Mouse (Mus musculus) thymus, postnatal 14 days (tissue): ENCODE measurements around the gene Ric1.
A peak's percentile ranks its signal among the peaks of the same experiment; 100 is the strongest.

ENCODE experiments used
- DNase-seq: peaks from one replicate; pipeline ENCODE4 v3.0.0; 2021

Ric1 gene

DNA sequence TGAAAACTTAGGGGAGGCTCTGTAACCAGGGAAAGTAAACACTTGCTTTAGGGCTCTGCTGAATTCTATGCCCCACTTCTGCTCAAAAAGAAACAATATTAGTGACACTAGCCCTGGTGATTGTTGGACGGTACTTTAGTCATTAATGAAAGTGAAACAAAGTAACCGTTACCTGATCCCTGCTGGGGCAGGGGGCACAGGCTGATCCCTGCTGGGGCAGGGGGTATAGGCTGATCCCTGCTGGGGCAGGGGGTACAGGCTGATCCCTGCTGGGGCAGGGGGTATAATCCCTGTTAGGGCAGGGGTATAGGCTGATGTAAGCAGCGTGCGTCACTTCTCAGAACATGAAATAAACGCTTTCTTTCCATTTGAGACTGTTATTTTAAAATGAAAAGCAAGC, 119.4 kb downstream of the Ric1 start:
- peak; percentile 16 for DNase-seq

DNA sequence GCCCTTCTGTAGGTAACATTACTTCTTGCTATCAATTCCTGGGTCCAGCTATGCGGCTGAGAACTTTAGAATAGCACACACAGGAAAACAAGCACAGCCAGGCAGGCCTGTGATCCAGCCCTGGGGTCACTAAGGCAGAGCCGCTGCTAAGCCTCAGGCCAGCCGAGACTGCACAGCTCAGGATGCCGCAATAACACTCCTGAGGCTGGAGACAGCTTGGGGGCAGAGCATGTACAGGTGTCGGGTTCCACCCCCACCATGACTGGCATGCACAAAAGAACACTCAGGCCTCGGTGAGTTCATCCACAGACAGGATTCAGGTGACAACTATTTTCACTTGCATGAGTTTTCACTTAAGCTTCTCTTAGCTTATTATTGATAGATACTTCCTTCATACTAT, 120.1 kb downstream of the Ric1 start:
- no peak for DNase-seq

DNA sequence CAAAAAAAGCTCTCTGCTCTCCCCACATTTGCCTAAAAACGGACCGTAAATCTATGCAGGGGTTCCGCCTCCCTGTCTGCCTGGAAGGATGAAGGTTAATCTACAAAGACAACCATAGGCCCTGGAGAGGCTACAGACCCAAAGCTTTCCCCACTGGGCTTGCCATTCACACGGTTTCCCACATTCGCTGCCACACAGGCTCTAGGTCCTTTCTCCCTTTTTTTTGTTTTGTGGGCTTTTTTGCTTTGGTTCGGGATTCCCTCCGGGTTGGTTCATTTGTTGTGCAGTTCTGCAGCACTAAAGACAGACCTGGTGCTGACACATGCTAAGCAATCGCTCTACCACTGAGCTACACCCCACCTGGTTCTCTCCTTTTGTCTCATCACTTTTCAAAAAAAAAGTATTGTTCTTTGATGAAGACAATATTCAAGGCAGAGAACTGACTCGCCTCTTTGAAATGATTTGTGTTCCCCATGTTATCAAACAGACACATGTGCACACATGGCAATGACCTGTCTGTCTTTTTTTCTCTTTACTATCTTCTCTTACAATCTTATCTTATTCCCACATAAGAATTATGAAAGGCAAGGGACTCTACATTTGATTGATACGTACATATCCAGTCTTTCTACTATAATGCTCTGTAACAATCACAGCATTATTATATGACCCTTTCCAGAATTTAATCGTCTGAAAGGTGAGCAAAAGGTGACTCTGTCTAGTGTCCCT, 121.3 kb downstream of the Ric1 start:
- DNase-seq: no peak

DNA sequence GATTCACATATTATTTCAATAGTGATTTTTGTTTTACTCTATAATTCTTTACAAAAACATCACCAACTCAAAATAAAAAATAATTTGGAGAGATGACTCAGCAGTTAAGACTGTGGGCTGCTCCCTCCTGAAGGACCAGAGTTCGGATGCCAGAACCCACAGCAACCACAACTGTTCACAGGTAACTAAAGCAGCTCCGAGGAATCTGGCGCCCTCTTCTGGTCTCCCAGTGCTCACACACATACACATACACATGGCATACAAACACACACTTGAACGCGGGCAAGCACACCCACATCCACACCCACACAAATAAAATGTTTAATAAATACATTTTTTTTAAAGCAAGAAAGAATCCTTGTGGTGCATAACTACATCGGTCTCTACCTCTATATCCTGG, 122.7 kb downstream of the Ric1 start:
- peak; percentile 23 for DNase-seq

DNA sequence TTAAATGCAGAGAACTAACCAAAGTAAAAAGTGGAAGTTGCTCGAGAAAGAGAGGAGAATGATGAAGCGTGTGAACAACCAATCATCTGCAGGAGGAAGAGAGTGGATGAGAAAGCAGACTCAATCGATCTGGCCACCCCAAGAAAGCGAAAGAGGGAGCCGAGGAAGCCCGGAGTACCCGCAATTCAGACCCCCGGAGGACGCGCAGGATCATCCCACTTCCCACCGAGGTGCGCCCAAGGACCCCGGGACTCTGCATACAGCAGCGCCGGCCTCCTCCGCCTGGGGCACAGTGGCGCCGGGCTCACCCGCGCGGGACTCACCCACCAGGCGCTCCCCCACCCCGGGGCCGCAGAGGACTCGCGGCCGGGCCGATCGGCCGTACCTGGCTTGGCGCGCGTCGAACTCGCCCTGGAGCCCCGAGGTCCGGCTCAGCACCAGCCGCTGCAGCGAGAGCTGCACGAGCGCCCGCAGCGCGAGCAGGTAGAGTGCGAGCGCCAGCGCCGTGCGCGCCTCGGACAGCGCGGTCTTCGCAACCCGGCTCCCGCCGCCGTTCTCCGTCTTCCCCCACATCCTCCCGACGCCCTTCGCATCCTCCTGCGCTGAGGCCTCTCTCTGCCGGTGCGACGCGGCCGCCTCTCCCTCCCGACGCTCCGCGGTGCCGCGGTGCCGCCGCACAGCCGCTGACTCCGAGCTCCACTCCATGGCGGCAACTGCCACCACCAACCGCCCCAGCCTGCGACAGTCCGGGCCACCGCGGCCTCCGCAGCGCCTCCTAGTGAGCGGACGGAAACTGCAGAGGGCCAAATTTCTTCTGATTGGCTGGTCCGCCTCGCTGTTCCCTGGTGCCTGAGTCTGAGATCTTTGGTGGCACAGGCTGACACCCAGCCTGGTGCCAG, 125.8 kb downstream of the Ric1 start, which contains the start of gene Ermp1:
Ermp1 (minus strand) TSS at position 765 of the 899 bp plus-strand sequence.
- DNase-seq: peak; percentile 97

DNA sequence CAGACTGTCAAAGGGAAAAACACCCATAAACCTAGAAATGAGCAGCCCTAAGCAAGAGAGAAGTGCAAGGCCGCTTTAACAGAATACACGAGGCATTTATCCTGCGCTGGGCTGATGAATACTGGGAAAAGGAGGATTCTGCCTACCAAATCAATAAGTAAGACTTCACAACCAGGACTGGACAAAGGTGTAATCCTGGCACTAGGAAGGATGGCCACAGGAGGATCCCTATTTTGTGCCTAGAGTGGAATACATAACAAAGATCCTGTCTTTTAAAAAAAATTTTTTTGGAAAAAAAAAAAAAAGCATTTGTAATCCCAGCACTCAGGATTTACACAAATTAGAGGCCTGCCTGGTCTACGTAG, 126.5 kb downstream of the Ric1 start:
- no peak for DNase-seq

DNA sequence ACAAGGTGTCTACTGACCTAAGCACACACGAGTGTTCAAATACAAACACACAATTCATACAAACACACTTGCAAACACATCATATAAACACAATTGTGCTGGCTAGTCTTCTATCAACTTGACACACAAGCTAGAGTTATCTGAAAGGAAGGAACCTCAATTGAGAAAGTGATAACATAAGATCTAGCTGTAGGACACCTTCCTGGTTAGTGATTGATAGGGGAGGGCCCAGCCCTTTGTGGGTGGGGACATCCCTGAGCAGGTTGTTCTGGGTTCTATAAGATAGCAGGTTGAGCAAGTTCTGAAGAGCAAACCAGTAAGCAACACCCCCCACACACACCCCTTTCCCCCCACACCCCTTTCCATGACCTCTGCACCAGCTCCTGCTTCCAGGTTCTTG, 127.6 kb downstream of the Ric1 start:
- no peak for DNase-seq

DNA sequence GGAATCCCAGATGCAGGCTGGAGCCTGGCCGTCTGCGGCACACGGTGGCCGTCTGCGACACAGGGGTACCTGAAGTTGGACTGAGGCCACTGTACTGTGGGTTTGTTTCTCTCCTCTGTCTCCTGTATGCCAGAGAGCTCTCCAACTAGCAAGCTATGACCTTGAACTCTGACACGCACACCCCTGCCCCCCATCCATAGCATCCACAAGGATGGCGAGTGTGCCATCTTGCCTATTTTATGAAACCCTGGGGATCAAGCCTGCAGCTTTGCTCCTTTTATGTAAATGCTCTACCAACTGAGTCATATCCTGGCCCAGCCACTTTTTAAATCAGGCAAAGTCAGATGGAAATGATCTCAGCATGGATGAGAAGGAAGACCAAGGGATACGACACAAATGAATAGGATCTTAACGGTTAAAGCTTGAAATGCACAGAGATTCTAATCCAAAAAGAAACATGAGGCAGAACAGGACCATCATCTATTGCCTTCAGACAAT, 131.7 kb downstream of the Ric1 start:
- DNase-seq: no peak

DNA sequence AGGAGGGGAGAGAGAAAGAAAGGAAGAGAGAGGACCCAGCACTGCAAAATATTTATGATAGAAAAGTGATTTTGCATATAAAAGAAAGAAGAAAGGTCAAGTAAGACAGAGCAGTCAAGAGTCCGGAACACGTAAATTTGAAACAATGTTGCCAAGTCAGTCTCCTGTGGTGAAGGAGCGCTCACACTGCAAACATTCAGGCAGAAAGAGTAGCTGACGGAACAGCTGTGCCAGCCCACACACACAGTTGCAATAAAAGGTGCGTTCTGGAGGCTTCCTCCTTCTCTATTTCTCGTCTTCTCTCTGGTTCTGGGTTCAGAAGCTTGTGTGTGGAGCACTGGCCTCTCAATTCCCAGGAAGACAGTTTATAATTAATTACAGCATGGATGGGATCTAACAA, 133.1 kb downstream of the Ric1 start:
- no peak for DNase-seq

DNA sequence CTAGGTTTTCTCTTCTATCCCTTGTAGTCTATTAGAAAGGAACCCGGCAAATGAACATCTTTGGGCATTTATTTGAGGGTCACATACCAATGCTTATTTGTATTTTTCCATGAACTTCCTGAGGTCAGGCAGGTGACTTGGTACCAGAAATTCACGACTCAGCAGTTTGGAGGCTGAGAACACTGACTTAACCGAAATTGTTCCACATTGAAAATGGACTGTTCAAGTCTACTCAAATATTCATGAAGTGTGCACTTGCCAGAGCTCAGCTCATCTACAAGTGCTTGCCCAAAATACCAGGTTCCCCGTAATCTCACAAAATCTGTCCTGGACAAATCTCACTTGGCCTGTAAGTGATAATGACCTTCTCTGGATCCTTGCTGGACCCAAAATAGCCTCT, 133.9 kb downstream of the Ric1 start:
- DNase-seq: no peak
